In the genomic region with DNA sequence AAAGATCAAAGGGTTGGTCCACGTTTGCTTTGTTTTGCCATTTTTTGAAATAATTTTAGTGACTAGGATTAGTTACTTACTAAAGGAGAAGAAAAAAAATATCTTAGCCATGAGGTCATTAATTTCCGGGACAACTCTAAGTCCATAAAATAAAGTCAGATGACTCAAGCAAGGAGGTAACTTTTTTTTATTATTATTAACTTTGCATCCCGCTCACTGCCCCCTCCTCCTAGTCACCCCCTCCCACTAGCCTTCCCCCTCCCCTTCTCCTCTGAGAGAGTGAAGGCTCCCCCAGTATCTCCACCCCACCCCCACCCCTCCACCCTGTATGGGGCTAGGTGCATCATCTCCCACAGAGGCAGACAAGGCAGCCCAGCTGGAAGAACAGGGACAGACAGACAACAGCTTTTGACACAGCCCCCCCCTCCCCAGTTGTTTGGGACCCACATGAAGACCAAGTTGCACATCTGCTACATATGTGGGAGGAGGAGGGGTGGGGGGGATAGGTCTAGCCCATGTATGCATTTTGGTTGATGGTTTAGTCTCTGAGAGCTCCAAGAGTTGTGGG, we compare ENCODE assay signal across 9 mouse cellular contexts. TPM values are rescaled to one million over a fixed set of nuclear protein-coding genes. Genes with fewer than 3 reads are reported as not detected.
DNase-seq lines count a peak whose midpoint lies in the region; ATAC-seq and TF ChIP-seq lines count a peak whose summit lies in the region.
"Had no signal": no experiment of that assay in that cellular context is flagged by ENCODE, and none has a peak within 500 bp of the region (broad histone marks: within the 10 kb centered on the region; RNA-seq: fewer than 3 reads in every experiment).

No protein-coding gene starts in this region.

- DNase-seq in kidney, postnatal 25 days: no peak
- no peak for DNase-seq in G1E (ENCODE audit: low spot score)
- DNase-seq in layer of hippocampus, postnatal 14 days (ENCODE audit: low spot score in 2 of 2): no peak
- DNase-seq in spleen, adult 18-20 months: no peak
- DNase-seq: cerebellum, adult 18-20 months had no signal

- no peaks in the 10 kb centered on the region for H3K36me3 ChIP-seq in kidney, embryonic 15.5 days
- H3K36me3 ChIP-seq in G1E (replicated peaks): peaks cover 49% of the 10 kb centered on the region
- peaks cover 11% of the 10 kb centered on the region for H3K36me3 ChIP-seq in liver, embryonic 12.5 days
- H3K36me3 ChIP-seq: forebrain, embryonic 12.5 days had no signal

- no peaks in the 10 kb centered on the region for H3K27me3 ChIP-seq in kidney, embryonic 15.5 days
- no peaks in the 10 kb centered on the region for H3K27me3 ChIP-seq in G1E (ENCODE audit: insufficient read depth, low read length)
- H3K27me3 ChIP-seq in liver, embryonic 12.5 days (replicated peaks): no peaks in the 10 kb centered on the region
- H3K27me3 ChIP-seq: forebrain, embryonic 12.5 days had no signal

- no peak for TF ChIP-seq POLR2A in bone marrow macrophage, adult 2 months (IDR thresholded peaks at IDR 0.05; ENCODE audit: borderline replicate concordance, low read depth, low read length)

- 0 out of 2 replicates have a peak overlapping the region, but pooled peaks have one; percentile 21 for H3K9ac ChIP-seq in kidney, embryonic 15.5 days
- peak overlapping the region; percentile 77 for H3K9ac ChIP-seq in liver, embryonic 12.5 days

- H3K9me3 ChIP-seq in kidney, embryonic 15.5 days (replicated peaks): no peaks in the 10 kb centered on the region
- no peaks in the 10 kb centered on the region for H3K9me3 ChIP-seq in G1E (replicated peaks)
- no peaks in the 10 kb centered on the region for H3K9me3 ChIP-seq in liver, embryonic 12.5 days (replicated peaks)
- H3K9me3 ChIP-seq: forebrain, embryonic 12.5 days had no signal

- H3K27ac ChIP-seq in kidney, embryonic 15.5 days: peak overlapping the region; percentile 68
- peak overlapping the region; percentile 97 for H3K27ac ChIP-seq in bone marrow macrophage, adult 2 months (ENCODE audit: insufficient read depth, low read depth, low read length)
- H3K27ac ChIP-seq in liver, embryonic 12.5 days: peak overlapping the region; percentile 96
- H3K27ac ChIP-seq: forebrain, embryonic 12.5 days had no signal

- peak overlapping the region; percentile 43 for H3K4me2 ChIP-seq in kidney, embryonic 15.5 days
- H3K4me2 ChIP-seq in liver, embryonic 12.5 days: peak overlapping the region; percentile 89
- H3K4me2 ChIP-seq: forebrain, embryonic 12.5 days had no signal

- WGBS in kidney, embryonic 15.5 days: 32% methylated on average over 3 of the region's 3 CpGs
- WGBS in liver, embryonic 12.5 days (ENCODE audit: insufficient replicate concordance): 16% methylated on average over 3 of the region's 3 CpGs

- no peak for ATAC-seq in kidney, embryonic 15.5 days (replicated peaks; ENCODE audit: low FRiP score)
- ATAC-seq in G1E (ENCODE audit: extremely low read depth, insufficient number of reproducible peaks, low FRiP score, poor library complexity, severe bottlenecking): no peak
- no peak for ATAC-seq in liver, embryonic 12.5 days

- H3K4me1 ChIP-seq in kidney, embryonic 15.5 days: peaks cover 48% of the 10 kb centered on the region
- peaks cover 73% of the 10 kb centered on the region for H3K4me1 ChIP-seq in G1E (ENCODE audit: insufficient read depth, low read depth, low read length)
- H3K4me1 ChIP-seq in bone marrow macrophage, adult 2 months (ENCODE audit: control insufficient read depth, insufficient read depth, low read length): peaks cover 45% of the 10 kb centered on the region
- peaks cover 95% of the 10 kb centered on the region for H3K4me1 ChIP-seq in liver, embryonic 12.5 days

- no peak for TF ChIP-seq CTCF in G1E (IDR thresholded peaks at IDR 0.05; ENCODE audit: low read depth, low read length)
- no peak for TF ChIP-seq CTCF in bone marrow macrophage, adult 2 months (IDR thresholded peaks at IDR 0.05; ENCODE audit: low read depth, low read length)

- H3K4me3 ChIP-seq in kidney, embryonic 15.5 days (replicated peaks): no peak overlapping the region
- peak overlapping the region; percentile 73 for H3K4me3 ChIP-seq in G1E (ENCODE audit: low read depth, low read length)
- peak overlapping the region; percentile 90 for H3K4me3 ChIP-seq in bone marrow macrophage, adult 2 months (ENCODE audit: insufficient read depth, low read length)
- peak overlapping the region; percentile 65 for H3K4me3 ChIP-seq in liver, embryonic 12.5 days
- H3K4me3 ChIP-seq: forebrain, embryonic 12.5 days had no signal

RNA-seq across cellular contexts. Expression of gene Taok3, which starts 15.0 kb away (rescaled TPM):
- polyA plus RNA-seq in kidney, embryonic 15.5 days (2015; fragmentation: Nextera tagmentation; extraction: Ambion mirVana): 16.8 and 17.1 TPM in 2 replicates
- total RNA-seq in G1E (2014; fragmentation: Nextera tagmentation): 213 and 225 TPM in 2 replicates
- 126 and 139 TPM in 2 replicates for total RNA-seq in G1E (2017)
- polyA plus RNA-seq in G1E (2012): 57.5 and 58.4 TPM in 2 replicates
- polyA plus RNA-seq in bone marrow macrophage, adult 2 months (2012; ENCODE audit: insufficient read depth, insufficient read length, missing spikeins): 110 and 112 TPM in 2 replicates
- 67.9 and 68.6 TPM in 2 replicates for polyA plus RNA-seq in liver, embryonic 12.5 days (2016; fragmentation: Nextera tagmentation; extraction: Ambion mirVana)
- 10 to 100 TPM; 58.2 to 58.9 TPM for total RNA-seq in layer of hippocampus, postnatal 14 days (2021)

RNA-seq across cellular contexts. Expression of gene Suds3, which starts 19.1 kb away (rescaled TPM):
- 78.3 and 78.4 TPM in 2 replicates for polyA plus RNA-seq in kidney, embryonic 15.5 days (2015; fragmentation: Nextera tagmentation; extraction: Ambion mirVana)
- total RNA-seq in G1E (2014; fragmentation: Nextera tagmentation): 27.3 and 36.3 TPM in 2 replicates
- total RNA-seq in G1E (2017): 83.3 and 92.8 TPM in 2 replicates
- 56.2 and 61.0 TPM in 2 replicates for polyA plus RNA-seq in G1E (2012)
- polyA plus RNA-seq in bone marrow macrophage, adult 2 months (2012; ENCODE audit: insufficient read depth, insufficient read length, missing spikeins): 50.7 and 51.4 TPM in 2 replicates
- polyA plus RNA-seq in liver, embryonic 12.5 days (2016; fragmentation: Nextera tagmentation; extraction: Ambion mirVana): 61.2 and 66.4 TPM in 2 replicates
- 100 to 1,000 TPM in 1 of 2 experiments, 10 to 100 TPM in 1; 96.6 to 110 TPM for total RNA-seq in layer of hippocampus, postnatal 14 days (2021)
